Mouse (Mus musculus) hindbrain, embryonic 12.5 days (tissue): Measurements from ENCODE around the gene Lrrc42. TPM values are rescaled to one million over a fixed set of nuclear protein-coding genes. Genes with fewer than 3 reads are reported as not detected.

Source experiments
- ATAC-seq: fragments of 200-750 bp; cut with Nextera tagmentation; 2 replicates; pipeline ENCODE4 v1.8.0; 2017; ENCODE audit warnings: moderate TSS enrichment; ENCODE audit not compliant: low FRiP score
- H3K27ac ChIP-seq: fragments of 300-500 bp; sonication (generic); 2 replicates; pipeline ENCODE4 v1.5.1; 2016; ENCODE audit warnings: mild to moderate bottlenecking
- H3K27me3 ChIP-seq: fragments of 300-500 bp; sonication (generic); 2 replicates; pipeline ENCODE4 v1.6.1; 2016; ENCODE audit warnings: mild to moderate bottlenecking
- H3K36me3 ChIP-seq: fragments of 300-500 bp; sonication (generic); 2 replicates; pipeline ENCODE4 v1.6.1; 2016; ENCODE audit warnings: mild to moderate bottlenecking
- H3K4me1 ChIP-seq: fragments of 300-500 bp; sonication (generic); 2 replicates; pipeline ENCODE4 v1.6.1; 2016
- H3K4me2 ChIP-seq: fragments of 300-500 bp; sonication (generic); replicated peaks from 2 replicates; pipeline ENCODE4 v1.6.1; 2016; ENCODE audit warnings: mild to moderate bottlenecking
- H3K4me3 ChIP-seq: fragments of 300-500 bp; sonication (generic); 2 replicates; pipeline ENCODE4 v1.5.1; 2016; ENCODE audit warnings: mild to moderate bottlenecking
- H3K9ac ChIP-seq: fragments of 300-500 bp; sonication (generic); 2 replicates; pipeline ENCODE4 v1.6.1; 2016; ENCODE audit warnings: mild to moderate bottlenecking, moderate library complexity
- H3K9me3 ChIP-seq: fragments of 300-500 bp; sonication (generic); replicated peaks from 2 replicates; pipeline ENCODE4 v1.6.1; 2016; ENCODE audit warnings: mild to moderate bottlenecking
- WGBS: fragments of 180-500 bp; shearing (Covaris S2); methylation state at CpG from one replicate; pipeline ENCODE4 v1.1.7; 2016; 5-methylcytosine and 5-hydroxymethylcytosine counted together
- polyA plus RNA-seq: library from polyadenylated mRNA; unstranded; fragments of >200 nt; fragmentation: Nextera tagmentation; extraction: Ambion mirVana; gene quantifications from 2 replicates; pipeline ENCODE4 v1.2.1, GENCODE M21; 2016

Lrrc42 gene
- polyA plus RNA-seq = 73.5 TPM in 2 replicates

GRCm38 (mm10) chr4:107253125-107254091 is at the start of gene Lrrc42, which contains the start of gene Hspb11:
Gene Lrrc42 (minus strand): TSS chr4:107253532.
Gene Hspb11 (plus strand): TSS chr4:107253593.
- no peaks in the 10 kb centered on the region for H3K9me3 ChIP-seq
- under 1% methylated on average over 91 of the region's 101 CpGs for WGBS
- H3K4me2 ChIP-seq = peak within 1 kb of the TSS; percentile 56
- ATAC-seq = peak; percentile 97
- peak within 1 kb of the TSS; percentile 73 for H3K4me3 ChIP-seq
- H3K4me1 ChIP-seq = peaks cover 24% of the 10 kb centered on the region
- no peaks in the 10 kb centered on the region for H3K36me3 ChIP-seq
- peak within 1 kb of the TSS; percentile 87 for H3K27ac ChIP-seq
- H3K27me3 ChIP-seq = no peaks in the 10 kb centered on the region
- peak within 1 kb of the TSS; percentile 82 for H3K9ac ChIP-seq

- Histone ChIP-seq H3K4me1 (no peaks in the 10 kb centered on the region), H3K27me3 (no peaks in the 10 kb centered on the region; the same call in 1 of the 2 replicates), H3K9me3 (no peaks in the 10 kb centered on the region), H3K9ac (no peak overlapping the region), H3K36me3 (no peaks in the 10 kb centered on the region), H3K27ac (no peak overlapping the region), H3K4me2 (no peak overlapping the region), H3K4me3 (no peak overlapping the region)
- no peak for ATAC-seq
- WGBS = 82% methylated on average over 4 of the region's 4 CpGs
Measured at GRCm38 (mm10) chr4:107302832-107303231, 49.5 kb upstream of the Lrrc42 start.

GRCm38 (mm10) chr4:107302221-107302620 is 48.9 kb upstream of the Lrrc42 start:
- H3K9ac ChIP-seq = no peak overlapping the region
- no peaks in the 10 kb centered on the region for H3K9me3 ChIP-seq
- WGBS = 87% methylated on average over 9 of the region's 9 CpGs
- H3K27me3 ChIP-seq = no peaks in the 10 kb centered on the region; the same call in 1 of the 2 replicates
- H3K27ac ChIP-seq = no peak overlapping the region
- H3K4me1 ChIP-seq = no peaks in the 10 kb centered on the region
- no peaks in the 10 kb centered on the region for H3K36me3 ChIP-seq
- no peak overlapping the region for H3K4me3 ChIP-seq
- no peak overlapping the region for H3K4me2 ChIP-seq
- no peak for ATAC-seq

- Histone ChIP-seq H3K4me2 (no peak overlapping the region), H3K27ac (no peak overlapping the region), H3K9me3 (no peaks in the 10 kb centered on the region), H3K4me3 (no peak overlapping the region), H3K27me3 (no peaks in the 10 kb centered on the region; the same call in 1 of the 2 replicates), H3K4me1 (no peaks in the 10 kb centered on the region), H3K36me3 (no peaks in the 10 kb centered on the region), H3K9ac (peak overlapping the region; percentile 18)
- ATAC-seq = no peak
- WGBS = 92% methylated on average over 1 of the region's 1 CpGs
Measured at GRCm38 (mm10) chr4:107300902-107301555, 47.7 kb upstream of the Lrrc42 start.

- H3K9ac ChIP-seq = no peak overlapping the region
- H3K9me3 ChIP-seq = no peaks in the 10 kb centered on the region
- no peak for ATAC-seq
- H3K4me1 ChIP-seq = no peaks in the 10 kb centered on the region
- H3K27me3 ChIP-seq = no peaks in the 10 kb centered on the region; the same call in 1 of the 2 replicates
- no peak overlapping the region for H3K4me3 ChIP-seq
- whole genome bisulfite sequencing = 73% methylated on average over 4 of the region's 4 CpGs
- H3K27ac ChIP-seq = no peak overlapping the region
- no peaks in the 10 kb centered on the region for H3K36me3 ChIP-seq
- no peak overlapping the region for H3K4me2 ChIP-seq
Measured at GRCm38 (mm10) chr4:107300371-107300770, 47.0 kb upstream of the Lrrc42 start.

- Histone ChIP-seq H3K4me2 (no peak overlapping the region), H3K36me3 (no peaks in the 10 kb centered on the region), H3K4me1 (no peaks in the 10 kb centered on the region), H3K9ac (no peak overlapping the region), H3K27ac (no peak overlapping the region), H3K27me3 (no peaks in the 10 kb centered on the region; the same call in 1 of the 2 replicates), H3K9me3 (no peaks in the 10 kb centered on the region), H3K4me3 (no peak overlapping the region)
- WGBS = 90% methylated on average over 7 of the region's 7 CpGs
- ATAC-seq = no peak
Measured at GRCm38 (mm10) chr4:107299779-107300340, 46.5 kb upstream of the Lrrc42 start.

GRCm38 (mm10) chr4:107298071-107298606 is 44.8 kb upstream of the Lrrc42 start:
- no peak for ATAC-seq
- Histone ChIP-seq H3K27me3 (no peaks in the 10 kb centered on the region), H3K36me3 (no peaks in the 10 kb centered on the region), H3K4me1 (no peaks in the 10 kb centered on the region), H3K4me3 (no peak overlapping the region), H3K27ac (no peak overlapping the region), H3K9ac (no peak overlapping the region), H3K9me3 (no peaks in the 10 kb centered on the region), H3K4me2 (no peak overlapping the region)
- 80% methylated on average over 8 of the region's 8 CpGs for WGBS

- no peaks in the 10 kb centered on the region for H3K36me3 ChIP-seq
- no peak overlapping the region for H3K27ac ChIP-seq
- no peak overlapping the region for H3K4me3 ChIP-seq
- ATAC-seq = no peak
- 66% methylated on average over 4 of the region's 4 CpGs for WGBS
- no peaks in the 10 kb centered on the region for H3K9me3 ChIP-seq
- no peaks in the 10 kb centered on the region for H3K4me1 ChIP-seq
- H3K4me2 ChIP-seq = no peak overlapping the region
- no peak overlapping the region for H3K9ac ChIP-seq
- no peaks in the 10 kb centered on the region for H3K27me3 ChIP-seq
Measured at GRCm38 (mm10) chr4:107292273-107292662, 38.9 kb upstream of the Lrrc42 start.

GRCm38 (mm10) chr4:107291611-107292272 is 38.4 kb upstream of the Lrrc42 start:
- ATAC-seq = no peak
- H3K36me3 ChIP-seq = no peaks in the 10 kb centered on the region
- H3K4me2 ChIP-seq = no peak overlapping the region
- no peaks in the 10 kb centered on the region for H3K27me3 ChIP-seq
- H3K27ac ChIP-seq = no peak overlapping the region
- no peaks in the 10 kb centered on the region for H3K4me1 ChIP-seq
- WGBS = 90% methylated on average over 7 of the region's 7 CpGs
- H3K9me3 ChIP-seq = no peaks in the 10 kb centered on the region
- H3K9ac ChIP-seq = no peak overlapping the region
- H3K4me3 ChIP-seq = no peak overlapping the region

GRCm38 (mm10) chr4:107287517-107287916 is 34.2 kb upstream of the Lrrc42 start:
- 93% methylated on average over 2 of the region's 2 CpGs for WGBS
- 0 out of 2 replicates have a peak, but pooled peaks cover 2% of the 10 kb centered on the region for H3K36me3 ChIP-seq

GRCm38 (mm10) chr4:107286386-107286785 is 33.1 kb upstream of the Lrrc42 start:
- Histone ChIP-seq H3K27me3 (no peaks in the 10 kb centered on the region), H3K27ac (no peak overlapping the region), H3K4me3 (no peak overlapping the region), H3K9me3 (no peaks in the 10 kb centered on the region), H3K36me3 (0 out of 2 replicates have a peak, but pooled peaks cover 6% of the 10 kb centered on the region), H3K4me1 (no peaks in the 10 kb centered on the region), H3K4me2 (no peak overlapping the region), H3K9ac (no peak overlapping the region)
- no peak for ATAC-seq
- WGBS = 92% methylated on average over 8 of the region's 8 CpGs

More at GRCm38 (mm10) chr4:107287517-107287916, 34.2 kb upstream of the Lrrc42 start:
- H3K4me1 ChIP-seq = no peaks in the 10 kb centered on the region
- H3K4me2 ChIP-seq = no peak overlapping the region
- H3K9ac ChIP-seq = no peak overlapping the region
- H3K9me3 ChIP-seq = no peaks in the 10 kb centered on the region
- H3K27ac ChIP-seq = no peak overlapping the region
- H3K4me3 ChIP-seq = no peak overlapping the region
- H3K27me3 ChIP-seq = no peaks in the 10 kb centered on the region
- ATAC-seq = no peak
